Mouse (Mus musculus): Measurements from ENCODE around the gene Mef2d. TPM values are rescaled to one million over a fixed set of nuclear protein-coding genes. Genes with fewer than 3 reads are reported as not detected.

Mef2d gene
- polyA plus RNA-seq (2016; fragmentation: Nextera tagmentation; extraction: Ambion mirVana): 12.1 and 13.6 TPM in 2 replicates

DNA sequence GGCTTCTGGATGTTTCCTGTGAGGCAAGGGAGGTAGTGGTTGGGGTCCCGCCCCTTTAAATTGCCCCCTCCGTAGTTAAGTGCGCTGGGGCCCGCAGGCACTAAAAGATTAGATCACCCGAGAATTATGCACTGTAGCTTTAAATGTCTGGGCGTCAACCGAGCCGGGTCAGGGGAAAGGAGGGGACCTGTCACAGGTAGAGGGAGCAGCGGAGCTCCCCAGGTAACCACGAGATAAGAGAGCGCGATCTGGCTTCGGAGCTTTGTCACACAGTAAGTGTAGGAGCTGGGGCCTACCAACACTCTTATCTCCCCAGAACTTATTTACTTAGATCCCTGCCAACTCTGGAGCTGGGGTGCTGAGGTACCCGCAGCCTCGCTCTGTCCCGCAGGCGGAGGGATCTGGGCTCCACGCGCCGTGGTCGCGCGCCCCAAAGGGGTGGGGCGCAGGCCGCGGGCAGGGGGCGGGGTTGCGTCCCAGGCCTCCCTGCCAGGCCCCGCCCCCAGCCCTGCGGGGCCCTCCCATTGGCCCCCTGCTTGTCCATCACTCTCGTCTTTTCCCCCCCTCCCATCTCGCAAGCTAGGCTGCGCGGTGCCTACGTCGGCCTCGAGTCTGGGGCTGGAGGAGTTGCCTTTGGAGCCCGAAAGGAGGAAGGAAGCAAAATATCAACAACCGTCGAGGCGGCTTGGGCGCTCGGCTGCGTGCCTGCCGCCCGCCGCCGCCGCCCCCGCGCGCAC is at the start of gene Mef2d:
Gene Mef2d, plus strand, starts transcription at position 586 of the 737 bp plus-strand sequence.
- peak within 1 kb of the TSS; percentile 82 for H3K4me3 ChIP-seq
- H3K4me2 ChIP-seq: peak within 1 kb of the TSS; percentile 95
- peaks cover 91% of the 10 kb centered on the region for H3K4me1 ChIP-seq
- peak within 1 kb of the TSS; percentile 98 for H3K27ac ChIP-seq
- 0 out of 2 replicates have a peak, but pooled peaks cover 2% of the 10 kb centered on the region for H3K27me3 ChIP-seq (replicated peaks)
- under 1% methylated on average over 34 of the region's 52 CpGs for WGBS (ENCODE audit: insufficient replicate concordance)
- H3K36me3 ChIP-seq: peaks cover 9% of the 10 kb centered on the region; the same call in 1 of the 2 replicates
- H3K9ac ChIP-seq: peak within 1 kb of the TSS; percentile 88
- peak; percentile 84 for ATAC-seq
- H3K9me3 ChIP-seq (replicated peaks): no peaks in the 10 kb centered on the region

DNA sequence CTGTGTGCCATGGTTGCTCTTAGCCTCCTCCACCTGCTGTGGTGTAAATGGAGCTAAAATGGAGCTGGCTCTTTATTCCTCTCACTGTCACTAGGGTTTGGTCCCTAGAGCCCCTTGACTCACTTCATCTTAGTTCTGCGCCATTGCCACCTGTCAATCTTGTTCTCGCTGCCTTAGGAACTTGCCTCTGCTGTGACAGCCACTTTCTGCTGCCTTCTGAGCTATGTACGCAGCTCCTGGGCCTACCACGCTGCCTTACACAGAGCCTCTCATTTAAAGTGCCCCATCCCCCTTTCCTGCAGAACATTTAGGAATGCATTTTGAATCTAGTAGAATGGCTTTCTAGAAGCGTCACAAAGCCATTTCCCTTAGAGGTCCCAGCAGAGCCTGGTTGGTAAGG is 48.0 kb upstream of the Mef2d start:
- H3K4me2 ChIP-seq: no peak overlapping the region
- no peak for ATAC-seq

GRCm38 (mm10) chr3:88097666-88098065 is 44.5 kb upstream of the Mef2d start:
- Histone ChIP-seq H3K4me2 (no peak overlapping the region), H3K36me3 (peaks cover 80% of the 10 kb centered on the region), H3K27ac (no peak overlapping the region), H3K27me3 (replicated peaks) (no peaks in the 10 kb centered on the region), H3K4me3 (no peak overlapping the region), H3K9me3 (replicated peaks) (no peaks in the 10 kb centered on the region), H3K9ac (no peak overlapping the region), H3K4me1 (no peaks in the 10 kb centered on the region)
- WGBS (ENCODE audit: insufficient replicate concordance): 66% methylated on average over 6 of the region's 6 CpGs
- ATAC-seq: no peak

More for the DNA sequence above, 48.0 kb upstream of the Mef2d start:
- Histone ChIP-seq H3K36me3 (peaks cover 85% of the 10 kb centered on the region), H3K9me3 (replicated peaks) (no peaks in the 10 kb centered on the region), H3K4me1 (no peaks in the 10 kb centered on the region), H3K9ac (no peak overlapping the region), H3K27ac (no peak overlapping the region), H3K4me3 (no peak overlapping the region), H3K27me3 (replicated peaks) (no peaks in the 10 kb centered on the region)
- 80% methylated on average over 5 of the region's 5 CpGs for WGBS (ENCODE audit: insufficient replicate concordance)

GRCm38 (mm10) chr3:88100251-88100650 is 41.9 kb upstream of the Mef2d start:
- no peak overlapping the region for H3K27ac ChIP-seq
- 71% methylated on average over 3 of the region's 3 CpGs for WGBS (ENCODE audit: insufficient replicate concordance)
- no peaks in the 10 kb centered on the region for H3K4me1 ChIP-seq
- ATAC-seq: no peak
- no peak overlapping the region for H3K9ac ChIP-seq
- no peaks in the 10 kb centered on the region for H3K9me3 ChIP-seq (replicated peaks)
- H3K4me2 ChIP-seq: no peak overlapping the region
- no peak overlapping the region for H3K4me3 ChIP-seq
- peaks cover 82% of the 10 kb centered on the region for H3K36me3 ChIP-seq
- H3K27me3 ChIP-seq (replicated peaks): no peaks in the 10 kb centered on the region

GRCm38 (mm10) chr3:88101736-88102135 is 40.4 kb upstream of the Mef2d start:
- no peak overlapping the region for H3K9ac ChIP-seq
- H3K4me3 ChIP-seq: no peak overlapping the region
- H3K4me1 ChIP-seq: no peaks in the 10 kb centered on the region
- H3K36me3 ChIP-seq: peaks cover 93% of the 10 kb centered on the region
- H3K4me2 ChIP-seq: no peak overlapping the region
- no peak overlapping the region for H3K27ac ChIP-seq
- no peaks in the 10 kb centered on the region for H3K9me3 ChIP-seq (replicated peaks)
- H3K27me3 ChIP-seq (replicated peaks): no peaks in the 10 kb centered on the region
- no peak for ATAC-seq
- 69% methylated on average over 7 of the region's 7 CpGs for WGBS (ENCODE audit: insufficient replicate concordance)

GRCm38 (mm10) chr3:88102196-88102595 is 40.0 kb upstream of the Mef2d start:
- Histone ChIP-seq H3K4me3 (no peak overlapping the region), H3K4me1 (no peaks in the 10 kb centered on the region), H3K9ac (no peak overlapping the region), H3K27ac (peak overlapping the region; percentile 27), H3K36me3 (peaks cover 91% of the 10 kb centered on the region), H3K27me3 (replicated peaks) (no peaks in the 10 kb centered on the region), H3K9me3 (replicated peaks) (no peaks in the 10 kb centered on the region), H3K4me2 (no peak overlapping the region)
- 75% methylated on average over 6 of the region's 6 CpGs for WGBS (ENCODE audit: insufficient replicate concordance)
- ATAC-seq: no peak; the same call in 1 of the 2 replicates

GRCm38 (mm10) chr3:88102611-88103010 is 39.6 kb upstream of the Mef2d start:
- Histone ChIP-seq H3K4me3 (no peak overlapping the region), H3K9me3 (replicated peaks) (no peaks in the 10 kb centered on the region), H3K27ac (peak overlapping the region; percentile 32), H3K27me3 (replicated peaks) (no peaks in the 10 kb centered on the region), H3K4me2 (no peak overlapping the region), H3K36me3 (peaks cover 91% of the 10 kb centered on the region), H3K4me1 (no peaks in the 10 kb centered on the region), H3K9ac (no peak overlapping the region)
- 48% methylated on average over 6 of the region's 6 CpGs for WGBS (ENCODE audit: insufficient replicate concordance)
- ATAC-seq: peak; percentile 40; the same call in 1 of the 2 replicates

DNA sequence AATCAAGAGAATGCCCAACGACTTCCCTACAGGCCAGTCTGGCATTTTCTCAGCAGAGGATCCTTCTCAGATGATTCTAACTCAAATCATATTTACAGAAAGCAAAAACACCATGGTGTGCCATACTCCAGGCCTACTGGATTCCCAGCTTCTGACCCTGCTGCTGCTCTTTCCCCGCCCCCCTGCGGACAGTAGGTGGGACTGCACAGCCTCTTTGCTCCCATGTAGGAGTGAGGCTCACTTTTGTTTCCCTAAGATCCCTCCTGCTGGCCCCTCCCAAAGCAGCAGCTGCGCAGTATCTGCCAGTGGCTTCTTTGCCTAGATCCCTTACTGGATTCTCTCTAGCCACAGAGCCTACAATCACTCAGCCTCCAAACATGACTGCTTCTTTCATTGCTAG is 36.0 kb upstream of the Mef2d start:
- ATAC-seq: no peak
- no peak overlapping the region for H3K4me3 ChIP-seq
- no peak overlapping the region for H3K9ac ChIP-seq
- H3K27ac ChIP-seq: no peak overlapping the region
- H3K36me3 ChIP-seq: peaks cover 96% of the 10 kb centered on the region
- H3K9me3 ChIP-seq (replicated peaks): no peaks in the 10 kb centered on the region
- H3K4me2 ChIP-seq: no peak overlapping the region
- WGBS (ENCODE audit: insufficient replicate concordance): 80% methylated on average over 4 of the region's 4 CpGs
- H3K4me1 ChIP-seq: no peaks in the 10 kb centered on the region
- H3K27me3 ChIP-seq (replicated peaks): no peaks in the 10 kb centered on the region

- peaks cover 94% of the 10 kb centered on the region for H3K36me3 ChIP-seq
- no peak overlapping the region for H3K4me3 ChIP-seq
- H3K9me3 ChIP-seq (replicated peaks): no peaks in the 10 kb centered on the region
- H3K27me3 ChIP-seq (replicated peaks): no peaks in the 10 kb centered on the region
- WGBS (ENCODE audit: insufficient replicate concordance): 89% methylated on average over 6 of the region's 6 CpGs
- H3K27ac ChIP-seq: no peak overlapping the region
- H3K4me2 ChIP-seq: no peak overlapping the region
- ATAC-seq: 0 out of 2 replicates have a peak, but pooled peaks have one; percentile 26
- no peaks in the 10 kb centered on the region for H3K4me1 ChIP-seq
- H3K9ac ChIP-seq: no peak overlapping the region
Observed at GRCm38 (mm10) chr3:88109126-88109525, 33.0 kb upstream of the Mef2d start.

DNA sequence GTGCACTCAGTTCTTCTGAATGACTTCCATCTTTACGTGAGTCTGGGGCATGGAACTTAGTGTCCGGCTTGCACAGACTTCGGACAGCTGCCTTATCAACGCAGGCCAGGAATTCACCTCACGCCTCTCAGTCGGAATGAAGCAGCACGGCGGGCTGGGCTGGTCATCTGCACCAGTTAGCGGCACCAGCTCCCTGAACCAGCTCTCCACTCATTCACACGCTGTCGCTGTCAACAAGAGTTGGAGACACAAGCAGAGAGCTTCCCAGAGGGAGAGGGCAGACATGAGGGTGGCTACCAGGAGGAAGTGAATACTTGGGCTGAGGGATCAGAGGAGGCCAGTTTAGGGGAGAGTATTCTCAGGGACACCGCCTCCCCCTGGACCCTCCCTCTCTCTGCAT is 27.8 kb upstream of the Mef2d start:
- Histone ChIP-seq H3K9ac (no peak overlapping the region), H3K4me1 (no peaks in the 10 kb centered on the region), H3K27me3 (replicated peaks) (no peaks in the 10 kb centered on the region), H3K4me2 (no peak overlapping the region), H3K36me3 (peaks cover 95% of the 10 kb centered on the region), H3K9me3 (replicated peaks) (no peaks in the 10 kb centered on the region), H3K27ac (no peak overlapping the region), H3K4me3 (no peak overlapping the region)
- 90% methylated on average over 12 of the region's 12 CpGs for WGBS (ENCODE audit: insufficient replicate concordance)
- ATAC-seq: no peak

- Histone ChIP-seq H3K9me3 (replicated peaks) (no peaks in the 10 kb centered on the region), H3K27ac (no peak overlapping the region), H3K4me3 (no peak overlapping the region), H3K9ac (no peak overlapping the region), H3K27me3 (replicated peaks) (no peaks in the 10 kb centered on the region), H3K4me1 (0 out of 2 replicates have a peak, but pooled peaks cover 4% of the 10 kb centered on the region), H3K36me3 (peaks cover 55% of the 10 kb centered on the region), H3K4me2 (no peak overlapping the region)
- 76% methylated on average over 19 of the region's 19 CpGs for WGBS (ENCODE audit: insufficient replicate concordance)
- no peak for ATAC-seq
Observed at GRCm38 (mm10) chr3:88120117-88120651, 22.0 kb upstream of the Mef2d start.
